Mouse (Mus musculus): ENCODE data around the gene Mettl6.

The Mettl6 gene

GRCm38 (mm10) chr14:31494975-31495455 is at the start of gene Mettl6:
Gene Mettl6 (minus strand): TSS chr14:31495040.
- peak; percentile 88 for DNase-seq (ENCODE audit: extremely low read depth, low read depth)

GRCm38 (mm10) chr14:31543885-31544442 is 49.1 kb upstream of the Mettl6 start:
- no peak for DNase-seq (ENCODE audit: extremely low read depth, low read depth)

DNA sequence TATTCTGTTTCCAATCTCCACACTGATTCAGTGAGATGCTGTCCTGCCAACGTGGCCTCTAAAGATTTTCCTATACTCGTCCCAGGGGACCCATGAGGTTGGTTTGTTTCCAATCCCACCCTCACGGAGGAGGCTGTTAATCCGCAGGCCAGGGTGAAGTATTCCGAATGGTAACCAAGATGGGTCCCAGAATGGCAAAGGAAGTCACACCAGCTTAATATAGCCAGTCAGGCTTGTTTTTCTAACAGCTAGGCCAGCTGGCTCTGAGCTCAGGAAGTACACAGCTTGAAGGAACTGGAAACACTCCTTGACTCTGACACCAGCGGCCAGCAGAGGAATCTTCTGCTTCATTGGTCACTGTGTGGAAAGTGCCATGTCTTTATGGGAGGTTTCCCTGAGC is 42.5 kb upstream of the Mettl6 start:
- no peak for DNase-seq (ENCODE audit: extremely low read depth, low read depth)

- DNase-seq (ENCODE audit: extremely low read depth, low read depth) = no peak
Observed at GRCm38 (mm10) chr14:31532656-31533055, 37.8 kb upstream of the Mettl6 start.

DNA sequence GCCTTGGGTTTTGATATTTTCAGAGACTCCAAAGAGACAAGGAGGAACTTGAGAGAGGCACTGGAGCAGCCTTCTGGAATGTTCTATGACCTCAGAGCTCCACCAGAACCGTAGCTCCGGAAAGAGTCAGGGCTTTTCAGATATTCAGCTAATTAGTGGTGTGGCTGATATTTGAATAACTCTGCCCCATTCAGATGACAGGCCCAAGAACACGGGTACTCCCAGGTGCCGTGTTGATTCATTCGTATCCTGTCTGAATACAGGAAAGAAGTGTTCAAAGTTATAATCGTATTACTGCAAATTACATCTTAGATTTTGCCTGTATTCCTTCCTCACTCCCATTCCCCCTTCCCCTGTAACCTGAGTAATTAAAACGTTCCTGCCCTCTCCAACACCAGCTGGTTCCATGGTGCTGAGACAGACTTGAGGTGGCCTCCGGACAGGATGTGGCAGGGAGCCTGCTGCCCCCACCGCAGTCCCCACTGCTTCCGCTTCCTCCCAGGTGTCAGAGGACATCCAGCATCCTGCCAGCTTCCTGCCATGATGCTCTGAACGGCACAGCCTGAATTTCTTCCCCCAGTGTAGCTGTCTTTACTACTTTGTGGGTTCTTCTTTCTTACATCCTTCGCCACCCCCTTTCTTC is 36.8 kb upstream of the Mettl6 start:
- DNase-seq (ENCODE audit: extremely low read depth, low read depth) = no peak

DNA sequence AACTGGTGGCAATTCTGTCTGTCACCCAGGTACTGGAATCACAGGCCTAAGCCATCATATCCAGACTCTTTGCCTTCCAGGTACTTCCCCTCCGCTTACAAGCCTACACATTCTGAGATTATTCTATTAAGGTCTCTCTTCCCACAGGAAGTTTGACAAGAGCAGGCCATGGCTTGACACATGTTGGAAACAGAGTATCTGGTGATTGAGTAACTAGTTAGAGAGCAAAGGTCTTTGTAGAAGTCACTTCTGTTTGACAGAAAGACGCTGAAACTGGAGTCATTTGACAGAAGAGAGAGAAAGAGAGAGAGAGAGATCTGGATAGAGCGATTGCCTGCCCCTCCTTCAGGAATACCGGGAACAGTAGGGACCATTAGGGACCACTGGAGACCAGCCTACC is 36.0 kb upstream of the Mettl6 start:
- no peak for DNase-seq (ENCODE audit: extremely low read depth, low read depth)

DNA sequence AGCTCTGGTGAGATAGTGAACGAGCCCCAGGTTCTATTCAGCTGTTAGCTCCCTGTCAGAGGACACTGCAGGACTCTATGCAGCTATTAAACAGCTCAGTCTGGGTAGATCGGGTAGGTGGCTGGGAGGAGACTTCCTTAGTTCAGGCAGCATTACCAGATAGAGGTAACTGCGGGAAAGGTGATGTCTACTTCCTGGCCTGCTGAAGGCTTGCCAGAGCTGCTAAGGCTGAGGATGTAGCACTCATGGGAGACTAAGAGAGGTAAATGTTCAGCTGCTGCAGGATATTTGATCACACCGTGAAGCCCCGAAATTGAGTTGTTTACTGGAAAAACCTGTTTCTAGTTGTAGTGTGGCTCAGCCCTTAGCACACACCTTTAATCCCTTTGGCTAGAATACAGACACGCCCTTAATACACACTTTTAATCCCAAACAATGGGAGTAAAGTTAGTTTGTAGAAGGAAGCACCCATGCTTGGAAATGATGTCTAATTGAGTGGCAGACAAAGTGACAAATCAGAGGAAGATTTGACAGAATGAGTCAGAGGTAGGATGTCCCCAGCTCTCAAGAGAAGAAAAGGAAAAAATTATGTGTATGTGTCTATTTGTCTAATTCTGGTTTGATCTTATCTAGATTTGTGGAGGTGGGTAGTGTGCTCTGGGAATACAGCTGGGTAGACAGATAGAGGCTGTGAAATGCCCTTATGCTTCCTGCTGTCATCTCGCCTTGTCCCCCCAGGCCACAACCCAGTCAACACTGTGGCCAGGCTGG is 30.4 kb upstream of the Mettl6 start:
- no peak for DNase-seq (ENCODE audit: extremely low read depth, low read depth)

GRCm38 (mm10) chr14:31521318-31521717 is 26.5 kb upstream of the Mettl6 start:
- no peak for DNase-seq (ENCODE audit: extremely low read depth, low read depth)

DNA sequence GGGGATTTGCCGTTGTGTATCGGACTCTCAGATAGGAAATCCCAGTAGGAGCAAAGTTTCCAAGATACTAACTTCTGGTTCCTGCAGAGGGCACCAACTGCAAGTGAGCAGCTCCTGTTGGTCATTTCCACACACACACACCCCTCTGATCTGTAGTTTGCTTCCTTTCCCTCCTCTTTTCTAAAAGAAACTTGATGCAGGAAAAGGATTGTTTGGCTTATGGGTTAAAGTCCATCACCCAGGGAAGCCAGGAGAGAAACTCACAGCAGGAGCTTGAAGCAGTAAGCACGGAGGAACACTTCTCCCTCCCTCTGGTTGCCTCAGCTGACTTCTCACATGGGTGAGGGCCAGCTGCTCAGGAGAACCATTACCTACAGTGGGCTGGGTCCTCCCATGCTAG is 24.3 kb upstream of the Mettl6 start:
- DNase-seq (ENCODE audit: extremely low read depth, low read depth) = no peak

DNA sequence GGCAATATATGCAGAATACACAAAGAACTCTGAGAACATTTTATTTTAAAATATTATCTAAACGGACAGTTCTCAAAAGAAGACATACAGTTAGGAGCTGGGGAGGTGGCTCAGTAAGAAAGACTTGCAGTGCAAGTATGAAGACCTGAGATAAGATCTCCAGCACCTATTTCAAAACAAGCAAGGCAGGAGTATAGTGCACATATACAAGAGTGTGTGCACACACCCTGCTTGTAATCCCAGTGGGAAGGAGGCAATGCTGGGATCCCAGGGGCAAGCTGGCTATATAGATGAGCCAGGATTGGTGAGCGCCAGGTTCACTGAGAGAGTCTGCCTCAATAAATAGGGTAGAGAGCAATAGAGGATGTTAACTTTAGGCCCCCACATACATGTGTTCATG is 21.1 kb upstream of the Mettl6 start:
- no peak for DNase-seq (ENCODE audit: extremely low read depth, low read depth)

DNA sequence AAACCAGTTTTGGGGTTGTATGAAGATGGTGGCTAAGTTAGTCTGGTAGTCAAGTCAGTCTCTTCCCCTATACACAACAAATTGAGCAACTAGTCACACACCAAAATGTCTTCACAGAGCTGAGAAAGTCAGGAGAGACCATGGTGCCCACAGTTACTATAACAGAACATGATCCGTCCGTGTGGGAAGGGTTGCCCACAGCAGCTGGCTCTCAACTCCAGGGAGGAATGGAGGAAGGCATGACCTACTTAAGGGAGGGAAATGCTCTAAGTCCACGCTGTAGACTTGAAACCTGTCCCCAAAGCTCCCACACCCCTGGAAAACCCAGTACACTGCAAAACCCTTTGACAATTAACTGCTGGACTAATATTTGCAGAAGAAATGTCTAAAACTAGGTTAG is 15.5 kb upstream of the Mettl6 start:
- DNase-seq (ENCODE audit: extremely low read depth, low read depth) = no peak

DNA sequence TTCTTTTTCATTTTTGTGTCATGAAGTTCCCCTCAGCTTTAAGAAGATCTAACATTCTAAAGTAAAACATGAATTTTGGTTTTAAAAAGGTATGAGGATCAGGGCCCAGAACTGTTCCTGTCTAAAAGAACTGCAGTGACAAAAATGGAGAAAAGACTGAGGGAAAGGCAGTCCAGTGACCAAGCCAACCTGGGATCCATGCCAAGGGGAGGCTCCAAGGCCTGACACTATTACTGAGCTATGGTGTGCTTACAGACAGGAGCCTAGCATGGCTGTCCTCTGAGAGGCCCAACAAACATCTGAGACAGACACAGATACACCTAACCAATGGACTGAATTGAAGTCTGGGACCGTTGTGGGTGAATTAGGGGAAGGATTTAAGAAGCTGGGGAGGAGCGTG is 15.1 kb upstream of the Mettl6 start:
- DNase-seq (ENCODE audit: extremely low read depth, low read depth) = no peak

- no peak for DNase-seq (ENCODE audit: extremely low read depth, low read depth)
Observed at GRCm38 (mm10) chr14:31506456-31506855, 11.6 kb upstream of the Mettl6 start.

GRCm38 (mm10) chr14:31503406-31503805 is 8.6 kb upstream of the Mettl6 start:
- no peak for DNase-seq (ENCODE audit: extremely low read depth, low read depth)

DNA sequence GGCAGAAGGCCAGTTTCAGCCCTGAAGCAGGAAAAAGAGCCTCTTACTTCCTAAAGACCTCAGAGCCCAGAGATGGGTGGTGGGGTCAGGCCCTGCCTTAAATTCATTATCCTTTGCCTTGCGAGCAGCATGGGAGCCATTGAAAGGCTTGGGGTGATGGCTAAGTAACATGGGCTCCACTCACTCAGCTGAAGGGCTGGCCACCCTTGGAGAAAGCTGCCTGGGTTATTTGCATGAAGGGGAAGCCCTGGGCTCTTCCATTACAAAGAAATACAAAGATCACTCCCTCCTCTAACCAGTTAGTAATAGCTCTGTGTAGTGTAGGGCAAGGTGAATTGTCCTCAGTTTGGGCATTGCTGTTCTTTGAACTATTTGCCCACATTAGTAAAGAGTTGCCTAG is 4.7 kb upstream of the Mettl6 start:
- no peak for DNase-seq (ENCODE audit: extremely low read depth, low read depth)

DNA sequence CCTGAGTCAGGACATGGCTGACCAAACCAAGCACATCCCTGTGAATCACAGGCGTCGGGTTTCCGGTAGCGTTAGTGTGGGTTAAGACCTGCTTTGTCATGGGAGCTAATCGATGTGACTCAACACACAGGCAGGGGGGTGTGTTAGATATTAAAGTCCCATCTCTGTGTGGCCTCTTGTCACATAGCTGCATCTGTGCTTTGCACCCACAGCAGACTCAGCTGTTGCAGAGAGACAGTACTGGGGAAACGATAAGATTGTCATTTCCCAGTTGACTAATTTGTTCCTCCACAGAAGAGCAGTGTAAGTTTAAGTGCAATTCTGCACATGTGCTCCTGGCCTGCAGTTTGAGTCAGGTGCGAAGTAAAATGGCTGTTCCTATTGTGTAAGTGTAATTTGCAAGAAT is 1.4 kb upstream of the Mettl6 start:
- DNase-seq (ENCODE audit: extremely low read depth, low read depth) = peak; percentile 93

- DNase-seq (ENCODE audit: extremely low read depth, low read depth) = no peak
Observed at GRCm38 (mm10) chr14:31495538-31495937, 698 bp upstream of the Mettl6 start.

GRCm38 (mm10) chr14:31494349-31494974 is 378 bp downstream of the Mettl6 start, which contains the start of gene Eaf1:
Gene Eaf1 (plus strand): TSS chr14:31494399.
- peak; percentile 27 for DNase-seq (ENCODE audit: extremely low read depth, low read depth)

DNA sequence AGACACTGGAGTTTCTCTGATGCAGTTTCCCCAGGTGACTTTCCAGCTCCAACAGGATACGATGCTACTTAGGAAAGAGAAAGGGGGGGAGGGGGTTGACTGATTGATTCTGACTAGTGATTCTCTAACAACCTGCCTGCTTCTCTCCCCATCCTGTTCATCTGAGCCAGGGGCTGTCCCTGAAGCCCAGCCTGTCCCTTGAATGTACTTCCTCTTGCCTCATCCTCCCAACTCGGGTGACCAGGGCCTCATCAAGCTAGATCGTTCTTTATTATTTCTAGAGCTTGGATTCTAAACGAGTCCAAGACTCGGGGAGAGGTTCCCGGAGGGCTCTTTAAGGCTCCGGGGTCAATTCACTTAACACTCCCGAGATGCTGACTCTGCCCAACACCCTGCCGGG is 939 bp downstream of the Mettl6 start:
- peak; percentile 22 for DNase-seq (ENCODE audit: extremely low read depth, low read depth)

DNA sequence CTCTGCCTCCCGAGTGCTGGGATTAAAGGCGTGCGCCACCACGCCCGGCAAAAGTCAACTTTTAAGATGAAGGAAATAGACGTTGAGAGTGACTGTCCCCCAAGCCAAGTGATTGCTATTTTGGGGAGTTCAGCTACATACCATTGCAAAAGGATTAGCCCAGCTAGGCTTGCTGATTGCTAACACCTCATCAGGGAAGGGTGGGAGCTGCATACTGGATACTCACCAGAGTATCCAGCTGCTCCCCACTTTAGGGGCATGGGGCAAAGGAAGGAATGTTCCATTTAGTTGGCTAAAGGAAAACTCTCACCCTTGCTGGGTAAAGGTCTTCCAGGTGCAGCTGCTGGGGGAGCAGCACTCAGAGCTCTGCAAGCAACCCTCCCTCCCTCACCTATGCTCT is 6.8 kb downstream of the Mettl6 start:
- DNase-seq (ENCODE audit: extremely low read depth, low read depth) = no peak

DNA sequence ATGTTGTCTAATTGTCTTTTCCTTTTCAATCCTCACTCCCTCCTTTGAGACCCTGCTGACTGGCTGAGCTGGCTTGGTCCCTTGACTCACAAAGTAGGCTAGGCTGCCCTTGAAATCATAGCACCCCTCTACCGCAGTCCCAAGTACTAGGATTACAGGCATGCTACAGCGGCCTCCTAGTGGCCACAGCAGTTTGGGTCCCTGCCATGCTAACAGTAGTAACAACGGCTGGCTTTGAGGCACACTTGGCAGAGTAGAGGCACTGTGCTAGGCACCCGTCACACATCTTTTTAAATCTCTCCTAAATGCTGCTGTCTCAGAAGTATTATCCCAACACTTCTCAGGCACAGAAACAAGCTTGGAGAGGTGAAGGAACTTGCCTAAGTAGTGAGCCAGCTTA is 8.4 kb downstream of the Mettl6 start:
- DNase-seq (ENCODE audit: extremely low read depth, low read depth) = no peak

DNA sequence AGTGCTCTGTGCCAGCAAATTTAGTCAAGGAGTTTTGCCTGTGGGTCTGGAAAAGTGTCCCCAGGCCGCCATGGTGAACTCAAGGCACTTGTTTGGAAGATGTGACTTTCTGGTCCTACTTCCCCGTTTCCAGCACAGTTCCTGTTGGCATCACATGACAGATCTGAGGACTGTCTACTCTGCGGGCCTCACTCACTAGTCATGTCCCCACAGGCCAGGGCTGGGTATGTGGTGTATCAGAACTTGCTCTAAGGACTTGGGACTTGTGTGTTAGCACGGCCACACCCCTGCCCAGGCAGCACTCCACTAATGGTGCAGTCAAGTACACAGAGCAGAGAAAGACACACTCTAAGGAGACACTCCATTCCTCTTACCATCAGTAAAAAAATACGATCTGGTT is 12.4 kb downstream of the Mettl6 start:
- no peak for DNase-seq (ENCODE audit: extremely low read depth, low read depth)
